Mouse (Mus musculus): ENCODE measurements around the gene Gm45902. TPM values are rescaled to one million over a fixed set of nuclear protein-coding genes. Genes with fewer than 3 reads are reported as not detected.

Gene Gm45902
- polyA plus RNA-seq, 1 experiment = 2.5 TPM

DNA sequence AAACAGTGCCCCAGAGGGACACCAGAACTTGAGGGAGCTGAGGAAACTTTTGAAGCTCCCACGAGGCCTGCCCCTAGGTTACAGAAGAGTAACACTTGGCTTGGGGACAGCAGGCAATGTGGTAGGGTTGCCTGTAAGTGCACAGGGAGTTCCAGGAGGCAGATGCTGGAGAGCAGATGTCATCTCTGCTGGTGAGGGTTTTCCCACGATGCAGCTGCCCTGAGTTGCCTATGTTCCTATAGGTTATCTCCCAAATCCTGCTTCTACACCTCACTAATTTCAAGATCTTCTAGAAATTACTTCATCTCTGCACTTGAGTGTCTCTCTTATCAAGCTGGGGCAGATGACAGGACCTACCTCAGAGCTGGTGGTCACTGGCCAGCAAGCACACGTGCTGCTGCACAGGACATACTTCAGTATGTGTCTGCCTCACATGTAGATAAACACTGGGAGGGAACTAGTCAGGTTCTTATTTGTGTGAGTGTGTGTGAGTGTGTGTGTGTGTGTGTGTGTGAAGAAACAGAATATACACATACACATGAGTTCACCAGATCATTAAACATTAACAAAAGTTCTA, 18.7 kb downstream of the Gm45902 start:
- Histone ChIP-seq H3K4me3 (ENCODE audit: insufficient read depth, low read length) (no peak overlapping the region), H3K27ac (ENCODE audit: insufficient read depth, low read length) (no peak overlapping the region), H3K4me1 (ENCODE audit: control insufficient read depth, insufficient read depth, low read length) (no peaks in the 10 kb centered on the region)
- TF ChIP-seq CTCF (IDR thresholded peaks at IDR 0.05; ENCODE audit: extremely low read depth, insufficient read depth, low read length) (no peak), POLR2A (IDR thresholded peaks at IDR 0.05; ENCODE audit: extremely low read depth, insufficient read depth, low read length) (no peak)

DNA sequence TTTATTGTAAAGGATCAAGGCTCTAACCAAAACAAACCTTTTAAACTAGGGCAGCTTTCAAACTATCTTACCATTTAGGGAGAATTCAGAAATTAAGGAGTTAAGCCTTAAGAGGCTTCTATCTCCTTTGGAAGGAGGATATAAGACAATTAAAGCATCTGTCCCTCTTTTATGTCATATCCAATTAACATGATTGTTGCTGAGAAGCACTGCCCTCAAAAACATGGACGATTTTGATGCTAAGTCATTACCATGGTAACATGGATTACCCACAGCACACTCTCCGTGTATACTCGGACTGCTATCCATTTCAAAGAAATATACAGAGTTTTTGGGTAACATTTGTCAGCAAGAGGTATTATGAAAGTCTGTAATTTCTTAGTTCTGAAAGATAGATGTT, 22.8 kb downstream of the Gm45902 start:
- no peak for TF ChIP-seq CTCF (IDR thresholded peaks at IDR 0.05; ENCODE audit: extremely low read depth, insufficient read depth, low read length)
- TF ChIP-seq POLR2A (IDR thresholded peaks at IDR 0.05; ENCODE audit: extremely low read depth, insufficient read depth, low read length) = no peak
- H3K27ac ChIP-seq (ENCODE audit: insufficient read depth, low read length) = no peak overlapping the region
- H3K4me3 ChIP-seq (ENCODE audit: insufficient read depth, low read length) = no peak overlapping the region
- H3K4me1 ChIP-seq (ENCODE audit: control insufficient read depth, insufficient read depth, low read length) = no peaks in the 10 kb centered on the region

DNA sequence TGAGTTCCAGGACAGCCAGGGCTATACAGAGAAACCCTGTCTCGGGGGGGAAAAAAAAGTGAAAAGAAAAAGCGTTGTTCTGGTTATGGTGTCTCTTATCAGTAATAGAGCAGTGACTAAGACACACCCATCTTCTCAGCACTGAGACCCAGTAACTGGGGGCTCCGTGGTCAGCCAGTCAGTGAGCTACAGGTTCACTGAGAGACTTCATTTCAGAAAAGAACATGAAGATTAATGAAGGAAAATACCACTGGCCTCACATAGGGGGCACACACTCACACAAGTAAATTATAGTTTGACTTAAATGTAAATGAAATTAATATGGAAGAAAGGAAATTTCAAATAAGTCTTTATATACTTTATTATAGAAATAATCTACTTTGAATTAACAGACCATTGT, 32.4 kb downstream of the Gm45902 start:
- TF ChIP-seq CTCF (IDR thresholded peaks at IDR 0.05; ENCODE audit: extremely low read depth, insufficient read depth, low read length) (no peak), POLR2A (IDR thresholded peaks at IDR 0.05; ENCODE audit: extremely low read depth, insufficient read depth, low read length) (no peak)
- Histone ChIP-seq H3K4me1 (ENCODE audit: control insufficient read depth, insufficient read depth, low read length) (peaks cover under 1% of the 10 kb centered on the region; the same call in 1 of the 2 replicates), H3K27ac (ENCODE audit: insufficient read depth, low read length) (no peak overlapping the region), H3K4me3 (ENCODE audit: insufficient read depth, low read length) (no peak overlapping the region)

DNA sequence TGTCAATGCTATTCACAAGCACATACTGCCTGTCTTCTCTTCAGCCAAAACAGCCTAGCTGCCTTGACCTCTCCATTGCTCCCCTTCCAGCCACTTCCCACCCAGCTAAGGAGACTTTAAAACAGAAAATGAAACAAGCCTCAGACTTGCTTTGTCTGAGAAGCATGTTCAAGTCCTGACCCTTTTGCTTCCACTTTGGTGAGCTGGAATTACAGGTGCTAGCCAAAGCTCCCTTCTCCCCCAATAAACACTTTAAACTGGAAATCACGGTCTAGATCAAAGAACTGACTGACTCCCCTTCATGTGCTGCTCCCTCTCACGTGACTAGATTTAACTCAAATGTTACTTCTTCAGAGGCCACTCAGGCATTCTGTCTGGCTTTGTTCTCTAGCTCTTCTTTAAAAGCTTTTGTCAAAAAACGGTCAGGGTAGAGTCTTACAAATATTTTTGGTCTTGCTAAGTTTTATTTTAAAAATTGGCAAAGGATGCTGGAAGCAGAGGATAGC, 36.8 kb downstream of the Gm45902 start:
- Histone ChIP-seq H3K27ac (ENCODE audit: insufficient read depth, low read length) (no peak overlapping the region), H3K4me3 (ENCODE audit: insufficient read depth, low read length) (peak overlapping the region; percentile 60; the same call in 1 of the 2 replicates)
- TF ChIP-seq CTCF (IDR thresholded peaks at IDR 0.05; ENCODE audit: extremely low read depth, insufficient read depth, low read length) = no peak
- no peak for TF ChIP-seq POLR2A (IDR thresholded peaks at IDR 0.05; ENCODE audit: extremely low read depth, insufficient read depth, low read length)

DNA sequence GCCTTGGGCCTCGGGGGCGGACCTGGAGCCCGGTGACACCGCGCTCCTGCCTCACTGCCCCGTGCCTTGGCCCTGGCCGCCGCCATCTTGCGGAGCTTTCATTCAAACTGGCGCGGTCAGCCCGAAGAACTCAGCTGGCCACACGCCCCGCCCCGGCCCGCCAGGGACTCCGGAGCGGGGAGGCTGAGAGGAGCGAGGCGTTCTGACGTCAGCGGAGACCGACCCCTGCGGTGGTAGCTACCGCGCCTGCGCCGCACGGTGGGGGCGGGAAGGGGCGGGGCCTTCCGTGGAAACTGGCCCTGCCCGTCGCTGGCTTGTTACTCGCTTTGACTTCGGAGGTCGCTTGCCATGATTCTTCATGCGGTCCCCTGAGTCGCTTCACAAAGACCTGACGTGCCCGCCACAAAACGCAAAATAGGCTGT, 37.7 kb downstream of the Gm45902 start, which contains the start of gene Suv39h2:
Gene Suv39h2, minus strand, starts transcription at position 171 of the 423 bp plus-strand sequence.
- peak; percentile 79 for TF ChIP-seq POLR2A (IDR thresholded peaks at IDR 0.05; ENCODE audit: extremely low read depth, insufficient read depth, low read length)
- TF ChIP-seq CTCF (IDR thresholded peaks at IDR 0.05; ENCODE audit: extremely low read depth, insufficient read depth, low read length) = no peak
- Histone ChIP-seq H3K4me1 (ENCODE audit: control insufficient read depth, insufficient read depth, low read length) (peaks cover 3% of the 10 kb centered on the region; the same call in 1 of the 2 replicates), H3K4me3 (ENCODE audit: insufficient read depth, low read length) (peak within 1 kb of the TSS; percentile 60), H3K27ac (ENCODE audit: insufficient read depth, low read length) (peak within 1 kb of the TSS; percentile 11; the same call in 1 of the 2 replicates)

More for the DNA sequence above, 36.8 kb downstream of the Gm45902 start:
- peaks cover 3% of the 10 kb centered on the region; the same call in 1 of the 2 replicates for H3K4me1 ChIP-seq (ENCODE audit: control insufficient read depth, insufficient read depth, low read length)

DNA sequence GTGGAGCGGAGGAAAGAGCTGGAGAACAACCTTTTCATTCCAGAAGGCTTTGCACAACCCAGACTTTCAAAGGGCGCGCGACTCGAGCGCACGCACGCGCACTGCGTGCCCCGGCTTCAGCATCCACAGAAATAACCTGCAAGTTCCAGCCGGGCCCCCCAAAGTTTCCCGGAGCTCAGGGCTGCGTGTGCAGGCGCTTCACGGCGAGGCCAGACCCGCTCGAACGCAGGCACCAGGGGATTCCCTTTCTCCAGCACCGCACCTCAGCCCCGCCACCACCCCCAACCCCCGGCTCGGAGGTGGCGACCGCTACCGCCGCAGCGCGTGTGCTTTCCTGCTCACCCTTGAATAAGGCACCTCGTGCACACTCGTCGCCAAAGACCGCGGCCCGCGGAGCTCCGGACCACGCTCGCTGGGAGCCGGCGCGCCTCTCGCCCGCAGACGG, 38.2 kb downstream of the Gm45902 start:
- Histone ChIP-seq H3K27ac (ENCODE audit: insufficient read depth, low read length) (no peak overlapping the region), H3K4me1 (ENCODE audit: control insufficient read depth, insufficient read depth, low read length) (peaks cover 3% of the 10 kb centered on the region; the same call in 1 of the 2 replicates), H3K4me3 (ENCODE audit: insufficient read depth, low read length) (peak overlapping the region; percentile 60)
- TF ChIP-seq POLR2A (IDR thresholded peaks at IDR 0.05; ENCODE audit: extremely low read depth, insufficient read depth, low read length) = no peak
- no peak for TF ChIP-seq CTCF (IDR thresholded peaks at IDR 0.05; ENCODE audit: extremely low read depth, insufficient read depth, low read length)

DNA sequence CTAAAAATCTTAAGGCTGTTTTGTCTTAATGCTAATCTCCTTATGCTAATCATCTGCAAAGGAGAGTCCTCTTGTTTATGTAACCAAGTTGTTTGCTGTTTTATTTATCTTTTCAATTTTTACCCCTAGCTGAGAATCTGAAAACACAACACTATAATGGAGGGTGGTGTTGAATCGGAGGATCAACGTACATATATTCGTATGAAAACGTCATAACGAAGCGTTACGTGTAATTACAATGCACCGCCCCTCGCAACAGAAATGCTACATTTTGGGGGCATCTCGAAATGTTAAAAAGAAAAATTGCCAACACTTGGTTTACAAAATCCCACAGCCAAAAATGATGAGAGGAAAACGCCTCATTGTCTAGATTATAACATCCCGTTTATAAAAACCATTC, 38.7 kb downstream of the Gm45902 start:
- no peak for TF ChIP-seq POLR2A (IDR thresholded peaks at IDR 0.05; ENCODE audit: extremely low read depth, insufficient read depth, low read length)
- TF ChIP-seq CTCF (IDR thresholded peaks at IDR 0.05; ENCODE audit: extremely low read depth, insufficient read depth, low read length) = no peak
- H3K27ac ChIP-seq (ENCODE audit: insufficient read depth, low read length) = no peak overlapping the region

DNA sequence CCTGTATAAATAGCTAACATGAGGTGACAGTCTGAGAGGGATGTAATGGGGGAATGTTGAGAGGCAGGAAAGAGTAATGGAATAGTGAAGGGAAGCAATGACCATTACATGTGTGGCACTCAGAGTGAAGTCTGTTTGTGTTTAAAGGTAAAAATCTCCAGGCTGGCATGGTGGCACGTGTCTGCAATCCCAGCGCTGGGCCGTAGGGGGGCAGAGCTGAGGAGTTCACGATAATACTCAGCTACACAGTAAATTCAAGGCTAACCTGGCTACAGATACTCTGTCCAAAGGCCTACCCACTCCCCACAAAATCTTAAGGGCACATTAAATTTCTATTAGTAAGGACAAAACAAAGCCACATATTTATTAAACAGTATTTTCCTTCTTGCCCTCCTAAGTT, 56.0 kb downstream of the Gm45902 start:
- Histone ChIP-seq H3K4me3 (ENCODE audit: insufficient read depth, low read length) (no peak overlapping the region), H3K27ac (ENCODE audit: insufficient read depth, low read length) (no peak overlapping the region), H3K4me1 (ENCODE audit: control insufficient read depth, insufficient read depth, low read length) (no peaks in the 10 kb centered on the region)
- TF ChIP-seq CTCF (IDR thresholded peaks at IDR 0.05; ENCODE audit: extremely low read depth, insufficient read depth, low read length) (no peak), POLR2A (IDR thresholded peaks at IDR 0.05; ENCODE audit: extremely low read depth, insufficient read depth, low read length) (no peak)

More for the DNA sequence above, 38.7 kb downstream of the Gm45902 start:
- Histone ChIP-seq H3K4me3 (ENCODE audit: insufficient read depth, low read length) (peak overlapping the region; percentile 60), H3K4me1 (ENCODE audit: control insufficient read depth, insufficient read depth, low read length) (peaks cover 3% of the 10 kb centered on the region; the same call in 1 of the 2 replicates)

Other genes with a start within 250 kb of the Gm45902 start
- gene Nmt2, start 228.6 kb downstream of the Gm45902 start, polyA plus RNA-seq (2012; rRNA removed) = 52.5 and 53.3 TPM in 2 replicates
- 11.0 and 11.7 TPM in 2 replicates for gene Rpp38, start 180.1 kb downstream of the Gm45902 start, polyA plus RNA-seq (2012; rRNA removed)
- gene Acbd7, start 176.6 kb downstream of the Gm45902 start, polyA plus RNA-seq (2012; rRNA removed) = 1.2 and 1.4 TPM in 2 replicates
- not detected in 2 replicates for gene Olah, start 115.6 kb downstream of the Gm45902 start, polyA plus RNA-seq (2012; rRNA removed)
- gene Meig1, start 90.1 kb downstream of the Gm45902 start, polyA plus RNA-seq (2012; rRNA removed) = 3.5 and 3.9 TPM in 2 replicates
- gene Dclre1c, start 88.7 kb downstream of the Gm45902 start, polyA plus RNA-seq (2012; rRNA removed) = 11.6 and 13.2 TPM in 2 replicates
- gene Suv39h2, start 37.8 kb downstream of the Gm45902 start, polyA plus RNA-seq (2012; rRNA removed) = 2.4 and 2.5 TPM in 2 replicates
- gene Hspa14, start within 50 bp of the Gm45902 start, polyA plus RNA-seq (2012; rRNA removed) = 52.7 TPM in 2 replicates
- 1.5 and 1.7 TPM in 2 replicates for gene Cdnf, start 240 bp upstream of the Gm45902 start, polyA plus RNA-seq (2012; rRNA removed)
- 8.0 and 9.5 TPM in 2 replicates for gene Fam107b, start 57.7 kb upstream of the Gm45902 start, polyA plus RNA-seq (2012; rRNA removed)